Mouse (Mus musculus) embryonic facial prominence, embryonic 13.5 days (tissue): ENCODE measurements around the gene Cdv3. TPM values are rescaled to one million over a fixed set of nuclear protein-coding genes. Genes with fewer than 3 reads are reported as not detected.

Experiments
- ATAC-seq: fragments of 200-750 bp; cut with Nextera tagmentation; 2 replicates; pipeline ENCODE4 v1.8.0; 2017; ENCODE audit warnings: low read depth; ENCODE audit not compliant: insufficient number of reproducible peaks, insufficient read depth, low FRiP score, low TSS enrichment
- H3K27ac ChIP-seq: fragments of 300-500 bp; sonication (generic); 2 replicates; pipeline ENCODE4 v1.5.1; 2015; ENCODE audit warnings: moderate library complexity, mild to moderate bottlenecking, inconsistent platforms
- H3K27me3 ChIP-seq: fragments of 300-500 bp; sonication (generic); 2 replicates; pipeline ENCODE4 v1.6.1; 2015; ENCODE audit warnings: mild to moderate bottlenecking, inconsistent platforms
- H3K36me3 ChIP-seq: fragments of 300-500 bp; sonication (generic); 2 replicates; pipeline ENCODE4 v1.6.1; 2015; ENCODE audit warnings: mild to moderate bottlenecking, inconsistent platforms
- H3K4me1 ChIP-seq: fragments of 300-500 bp; sonication (generic); 2 replicates; pipeline ENCODE4 v1.6.1; 2015; ENCODE audit warnings: inconsistent platforms
- H3K4me2 ChIP-seq: fragments of 300-500 bp; sonication (generic); 2 replicates; pipeline ENCODE4 v1.6.1; 2015; ENCODE audit warnings: moderate library complexity, mild to moderate bottlenecking, inconsistent platforms
- H3K4me3 ChIP-seq: fragments of 300-500 bp; sonication (generic); 2 replicates; pipeline ENCODE4 v1.5.1; 2015; ENCODE audit warnings: mild to moderate bottlenecking, inconsistent platforms
- H3K9ac ChIP-seq: fragments of 300-500 bp; sonication (generic); 2 replicates; pipeline ENCODE4 v1.6.1; 2015; ENCODE audit warnings: mild to moderate bottlenecking, inconsistent platforms
- H3K9me3 ChIP-seq: fragments of 300-500 bp; sonication (generic); 2 replicates; pipeline ENCODE4 v1.6.1; 2016; ENCODE audit warnings: inconsistent platforms
- WGBS: fragments of 180-500 bp; shearing (Covaris S2); methylation state at CpG from one replicate; pipeline ENCODE4 v1.1.7; 2015; ENCODE audit warnings: mixed read lengths; 5-methylcytosine and 5-hydroxymethylcytosine counted together
- polyA plus RNA-seq: library from polyadenylated mRNA; unstranded; fragments of >200 nt; fragmentation: Nextera tagmentation; extraction: Ambion mirVana; gene quantifications from 2 replicates; pipeline ENCODE4 v1.2.1, GENCODE M21; 2015

Gene Cdv3
- polyA plus RNA-seq, 1 experiment from 2014 or later, result 117 TPM

DNA sequence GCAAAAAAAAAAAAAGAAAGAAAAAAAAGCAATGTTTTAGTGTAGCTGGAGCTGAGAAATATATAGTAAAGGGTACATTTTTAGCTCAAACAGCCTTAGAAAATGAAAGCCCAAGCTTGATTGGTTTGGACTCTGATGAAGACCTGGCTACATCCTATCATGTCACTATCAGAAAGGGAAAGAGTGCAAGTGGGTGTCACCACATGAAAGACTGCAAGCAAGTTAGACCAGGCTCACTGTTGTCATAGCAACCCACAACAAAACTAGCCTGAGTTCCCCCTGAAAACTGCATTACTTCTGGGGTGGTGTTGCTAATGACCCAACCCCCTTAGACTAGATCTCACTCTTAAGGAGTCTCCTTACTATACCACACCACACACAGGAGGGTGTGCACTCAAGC is 28.7 kb downstream of the Cdv3 start:
- peaks cover 91% of the 10 kb centered on the region for H3K36me3 ChIP-seq
- H3K9ac ChIP-seq, result no peak overlapping the region
- H3K9me3 ChIP-seq, result no peaks in the 10 kb centered on the region
- H3K4me3 ChIP-seq, result no peak overlapping the region
- no peak overlapping the region for H3K4me2 ChIP-seq
- no peak for ATAC-seq
- H3K4me1 ChIP-seq, result no peaks in the 10 kb centered on the region
- H3K27ac ChIP-seq, result no peak overlapping the region
- H3K27me3 ChIP-seq, result no peaks in the 10 kb centered on the region

GRCm38 (mm10) chr9:103332663-103333062 is 33.0 kb downstream of the Cdv3 start:
- 93% methylated on average over 6 of the region's 6 CpGs for WGBS
- Histone ChIP-seq H3K4me1 (no peaks in the 10 kb centered on the region), H3K27ac (no peak overlapping the region), H3K36me3 (peaks cover 91% of the 10 kb centered on the region), H3K4me2 (no peak overlapping the region), H3K9ac (no peak overlapping the region), H3K4me3 (no peak overlapping the region), H3K27me3 (no peaks in the 10 kb centered on the region), H3K9me3 (no peaks in the 10 kb centered on the region)
- ATAC-seq, result no peak

DNA sequence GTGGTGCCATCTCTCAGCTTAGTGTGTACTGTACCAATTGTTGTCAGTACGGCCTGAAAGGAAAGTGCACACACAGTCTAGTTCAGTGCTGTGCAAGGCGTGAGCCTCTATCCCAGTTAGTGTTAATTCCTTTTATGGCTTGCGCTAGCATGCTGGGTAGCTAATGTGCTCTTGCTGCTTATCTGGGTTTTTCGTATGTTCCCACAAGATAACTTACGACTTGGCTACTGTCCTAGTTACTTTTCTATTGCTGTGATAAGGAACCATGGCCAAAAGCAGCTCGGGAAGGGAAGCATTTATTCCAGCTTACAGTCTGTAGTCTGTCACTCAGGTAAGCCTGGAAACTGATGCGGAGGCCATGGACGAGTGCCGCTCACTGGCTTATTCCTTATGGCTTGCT is 39.2 kb downstream of the Cdv3 start:
- H3K4me1 ChIP-seq, result no peaks in the 10 kb centered on the region
- H3K27me3 ChIP-seq, result no peaks in the 10 kb centered on the region
- no peak for ATAC-seq
- peaks cover 88% of the 10 kb centered on the region for H3K36me3 ChIP-seq
- no peak overlapping the region for H3K4me2 ChIP-seq
- H3K9ac ChIP-seq, result no peak overlapping the region
- H3K4me3 ChIP-seq, result no peak overlapping the region
- no peak overlapping the region for H3K27ac ChIP-seq
- no peaks in the 10 kb centered on the region for H3K9me3 ChIP-seq
- 90% methylated on average over 9 of the region's 9 CpGs for WGBS

GRCm38 (mm10) chr9:103324678-103325077 is 41.0 kb downstream of the Cdv3 start:
- Histone ChIP-seq H3K9ac (no peak overlapping the region), H3K4me1 (no peaks in the 10 kb centered on the region), H3K27me3 (no peaks in the 10 kb centered on the region), H3K27ac (no peak overlapping the region), H3K9me3 (no peaks in the 10 kb centered on the region), H3K4me2 (no peak overlapping the region), H3K36me3 (peaks cover 92% of the 10 kb centered on the region), H3K4me3 (no peak overlapping the region)
- 69% methylated on average over 1 of the region's 2 CpGs for WGBS
- ATAC-seq, result no peak

DNA sequence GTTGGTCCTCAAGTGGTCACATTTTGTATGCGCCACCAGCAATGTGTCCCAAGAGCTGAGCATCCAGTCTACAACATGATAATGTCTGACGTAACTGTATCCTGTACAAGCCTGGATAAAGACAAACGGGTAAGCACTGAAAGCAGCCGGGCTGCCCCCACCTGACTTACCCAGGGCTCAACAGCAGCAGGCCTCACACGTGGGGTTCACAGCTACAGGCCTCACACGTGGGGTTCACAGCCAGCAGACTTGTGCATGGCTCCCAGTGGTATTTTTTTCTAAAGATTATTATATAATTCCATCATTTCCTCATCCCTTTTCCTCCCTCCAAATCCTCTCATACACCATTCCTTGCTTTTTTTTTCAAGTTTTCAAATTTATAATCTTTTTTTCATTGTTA is 55.8 kb downstream of the Cdv3 start:
- H3K9ac ChIP-seq, result no peak overlapping the region
- H3K4me3 ChIP-seq, result no peak overlapping the region
- H3K27me3 ChIP-seq, result no peaks in the 10 kb centered on the region
- peaks cover 14% of the 10 kb centered on the region for H3K4me1 ChIP-seq
- H3K36me3 ChIP-seq, result peaks cover 55% of the 10 kb centered on the region
- 83% methylated on average over 6 of the region's 6 CpGs for WGBS
- no peak overlapping the region for H3K4me2 ChIP-seq
- H3K27ac ChIP-seq, result no peak overlapping the region
- ATAC-seq, result no peak
- no peaks in the 10 kb centered on the region for H3K9me3 ChIP-seq

GRCm38 (mm10) chr9:103305332-103306041 is 60.2 kb downstream of the Cdv3 start:
- under 1% methylated on average over 40 of the region's 40 CpGs for WGBS
- Histone ChIP-seq H3K36me3 (peaks cover 20% of the 10 kb centered on the region), H3K9me3 (no peaks in the 10 kb centered on the region), H3K4me1 (peaks cover 20% of the 10 kb centered on the region), H3K4me3 (peak overlapping the region; percentile 93), H3K27ac (peak overlapping the region; percentile 90), H3K27me3 (no peaks in the 10 kb centered on the region), H3K9ac (peak overlapping the region; percentile 94), H3K4me2 (peak overlapping the region; percentile 76)
- peak; percentile 48 for ATAC-seq

- H3K4me1 ChIP-seq, result peaks cover 20% of the 10 kb centered on the region
- peak within 1 kb of the TSS; percentile 93 for H3K4me3 ChIP-seq
- ATAC-seq, result peak; percentile 94
- peak within 1 kb of the TSS; percentile 76 for H3K4me2 ChIP-seq
- peaks cover 16% of the 10 kb centered on the region for H3K36me3 ChIP-seq
- H3K9ac ChIP-seq, result peak within 1 kb of the TSS; percentile 94
- under 1% methylated on average over 49 of the region's 49 CpGs for WGBS
- no peaks in the 10 kb centered on the region for H3K27me3 ChIP-seq
- no peaks in the 10 kb centered on the region for H3K9me3 ChIP-seq
- peak within 1 kb of the TSS; percentile 90 for H3K27ac ChIP-seq
Measured at GRCm38 (mm10) chr9:103304927-103305326, 60.7 kb downstream of the Cdv3 start, which contains the start of the genes 1300017J02Rik and Topbp1. 1300017J02Rik (minus strand) TSS chr9:103305082. Topbp1 (plus strand) TSS chr9:103305215.

Other genes starting within 250 kb of the Cdv3 start
- 63.4 and 65.4 TPM in 2 replicates for gene Srprb, start 163.7 kb downstream of the Cdv3 start, polyA plus RNA-seq
- gene Gm20425, start 135.5 kb downstream of the Cdv3 start, polyA plus RNA-seq, result 2.3 and 4.3 TPM in 2 replicates
- gene Trf, start 135.4 kb downstream of the Cdv3 start, polyA plus RNA-seq, result 14.4 and 135 TPM in 2 replicates
- 1.9 and 3.0 TPM in 2 replicates for gene 1300017J02Rik, start 60.8 kb downstream of the Cdv3 start, polyA plus RNA-seq
- gene Topbp1, start 60.6 kb downstream of the Cdv3 start, polyA plus RNA-seq, result 68.1 and 74.2 TPM in 2 replicates
- gene Bfsp2, start 114.6 kb upstream of the Cdv3 start, polyA plus RNA-seq, result 2.6 and 5.1 TPM in 2 replicates